Mouse (Mus musculus) embryonic fibroblast, embryonic 13.5 days (primary cell): ENCODE data around the gene Col25a1.

Experiments used
- CTCF ChIP-seq: IDR thresholded peaks from 2 replicates; pipeline ENCODE4 v1.5.1; 2011; ENCODE audit warnings: mild to moderate bottlenecking, control low read depth, low read length, moderate library complexity, borderline replicate concordance; ENCODE audit not compliant: insufficient read depth
- POLR2A ChIP-seq: IDR thresholded peaks from 2 replicates; pipeline ENCODE4 v1.6.1; 2011; ENCODE audit warnings: low read depth, mild to moderate bottlenecking, control low read depth, low read length, moderate library complexity

DNA sequence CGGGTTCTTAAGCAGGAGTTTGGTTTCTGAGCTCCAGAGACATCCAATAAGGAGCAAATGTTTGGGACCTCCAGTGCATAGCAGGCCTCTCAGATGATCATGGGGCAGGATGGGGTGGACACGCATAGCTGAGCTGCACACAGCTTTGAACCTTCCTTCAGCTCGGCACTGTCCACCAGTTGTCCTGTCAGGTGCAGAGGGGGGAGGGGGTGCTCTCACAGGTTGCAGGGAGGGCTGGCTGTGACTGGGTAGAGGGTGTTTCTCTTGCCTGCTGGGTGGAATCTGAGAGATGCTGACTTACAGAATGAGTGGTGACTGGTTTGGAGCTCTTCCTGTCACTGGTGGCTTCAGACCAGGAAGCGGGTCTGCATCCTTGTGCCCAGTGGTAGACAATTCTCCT is 157.5 kb downstream of the Col25a1 start:
- no peak for TF ChIP-seq CTCF
- no peak for TF ChIP-seq POLR2A
